Mouse (Mus musculus): ENCODE data around the gene Calr.

DNA sequence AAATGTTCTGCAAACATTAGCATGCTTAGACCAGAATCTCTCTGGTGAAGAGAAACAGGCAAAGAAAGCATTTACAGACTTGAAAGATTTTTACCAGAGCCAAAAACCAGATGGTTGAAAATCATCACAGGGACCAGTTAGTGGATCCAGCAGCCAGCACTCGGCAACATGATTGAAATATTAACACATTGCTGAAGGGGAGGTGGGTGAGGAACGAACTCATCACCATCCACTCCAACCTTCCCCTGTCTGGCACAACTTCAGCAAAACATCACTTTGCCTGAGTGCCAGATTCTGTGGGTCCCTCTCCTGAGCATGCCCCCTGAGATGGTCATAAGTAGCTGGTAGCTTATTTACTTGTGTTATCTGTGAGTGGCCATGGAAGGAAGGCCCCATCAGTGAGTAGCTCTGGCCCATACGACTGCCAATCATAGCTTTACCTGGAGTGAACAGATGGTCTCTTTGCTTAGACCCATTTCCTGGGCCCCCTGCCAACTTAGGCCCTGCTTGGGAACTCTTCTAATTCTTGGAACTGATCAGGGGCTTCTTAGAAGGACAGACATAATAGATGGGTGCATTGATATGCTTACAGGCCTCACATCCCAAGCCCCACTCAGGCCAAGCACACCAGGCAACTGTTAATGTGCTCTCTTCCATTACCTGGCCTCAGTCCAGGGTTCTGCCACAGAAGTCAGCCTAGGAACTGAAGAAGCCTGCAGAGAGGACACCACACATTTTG, 30.7 kb upstream of the Calr start:
- TF ChIP-seq CTCF (IDR thresholded peaks at IDR 0.05; ENCODE audit: insufficient read depth, low read length) (no peak), POLR2A (IDR thresholded peaks at IDR 0.05; ENCODE audit: borderline replicate concordance, extremely low read depth, low read depth, low read length) (no peak)

All from lung, adult 2 months (tissue).